Mouse (Mus musculus): Measurements from ENCODE around the gene Znrf1.
"Not testable (repeated sequence)": the region's sequence is repeated elsewhere in the genome, so short reads cannot be mapped to it uniquely, and the experiment has no call there.

- TF ChIP-seq CTCF (IDR thresholded peaks at IDR 0.05; ENCODE audit: extremely low read depth, insufficient read length, insufficient replicate concordance, low read depth, low read length); POLR2A (IDR thresholded peaks at IDR 0.05; ENCODE audit: low read depth, low read length): not testable (repeated sequence)
These were observed 37.6 kb upstream of the Znrf1 start for GRCm38 (mm10) chr8:111498249-111498648.

Measured in small intestine, adult 2 months (tissue).